Mouse (Mus musculus) forebrain, embryonic 16.5 days (tissue): ENCODE data around the gene Hnrnpul1. TPM values are rescaled to one million over a fixed set of nuclear protein-coding genes. Genes with fewer than 3 reads are reported as not detected.

Source experiments
- ATAC-seq: fragments of 200-750 bp; cut with Nextera tagmentation; 2 replicates; pipeline ENCODE4 v1.8.0; 2017; ENCODE audit warnings: mild to moderate bottlenecking, moderate library complexity
- H3K27ac ChIP-seq: fragments of 300-500 bp; sonication (generic); 2 replicates; pipeline ENCODE4 v1.5.1; 2014; ENCODE audit warnings: low read length, control low read depth
- H3K27me3 ChIP-seq: fragments of 300-500 bp; sonication (generic); replicated peaks from 2 replicates; pipeline ENCODE4 v1.6.1; 2014; ENCODE audit warnings: low read length; ENCODE audit not compliant: control insufficient read depth, insufficient read depth
- H3K36me3 ChIP-seq: fragments of 300-500 bp; sonication (generic); 2 replicates; pipeline ENCODE4 v1.6.1; 2014; ENCODE audit not compliant: control insufficient read depth, insufficient read depth
- H3K4me1 ChIP-seq: fragments of 300-500 bp; sonication (generic); replicated peaks from 2 replicates; pipeline ENCODE4 v1.6.1; 2014; ENCODE audit warnings: low read length; ENCODE audit not compliant: control insufficient read depth, insufficient read depth
- H3K4me2 ChIP-seq: fragments of 300-500 bp; sonication (generic); 2 replicates; pipeline ENCODE4 v1.6.1; 2014; ENCODE audit warnings: mild to moderate bottlenecking, low read length, control low read depth
- H3K4me3 ChIP-seq: fragments of 300-500 bp; sonication (generic); replicated peaks from 2 replicates; pipeline ENCODE4 v1.5.1; 2014; ENCODE audit warnings: mild to moderate bottlenecking, low read length, control low read depth
- H3K9ac ChIP-seq: fragments of 300-500 bp; sonication (generic); replicated peaks from 2 replicates; pipeline ENCODE4 v1.6.1; 2014; ENCODE audit warnings: low read depth, low read length, control low read depth
- H3K9me3 ChIP-seq: fragments of 300-500 bp; sonication (generic); 2 replicates; pipeline ENCODE4 v1.6.1; 2016; ENCODE audit warnings: low read length; ENCODE audit not compliant: control insufficient read depth
- WGBS: fragments of 180-500 bp; shearing (Covaris S2); extraction: QIAGEN DNeasy Blood & Tissue Kit; methylation state at CpG from one replicate; pipeline ENCODE4 v1.1.7; 2014; 5-methylcytosine and 5-hydroxymethylcytosine counted together
- polyA plus RNA-seq: library from polyadenylated mRNA; unstranded; fragments of >200 nt; fragmentation: Nextera tagmentation; extraction: Ambion mirVana; gene quantifications from 2 replicates; pipeline ENCODE4 v1.2.1, GENCODE M21; 2015

The Hnrnpul1 gene
- polyA plus RNA-seq, 1 experiment from 2014 or later, result 44.2 TPM

- no peak overlapping the region for H3K4me3 ChIP-seq
- H3K4me1 ChIP-seq, result peaks cover 19% of the 10 kb centered on the region
- H3K9ac ChIP-seq, result no peak overlapping the region
- 73% methylated on average over 8 of the region's 8 CpGs for WGBS
- H3K36me3 ChIP-seq, result no peaks in the 10 kb centered on the region
- H3K9me3 ChIP-seq, result no peaks in the 10 kb centered on the region
- H3K27me3 ChIP-seq, result no peaks in the 10 kb centered on the region
- no peak for ATAC-seq
- no peak overlapping the region for H3K27ac ChIP-seq
- no peak overlapping the region for H3K4me2 ChIP-seq
Measured at GRCm38 (mm10) chr7:25790615-25791014, 36.1 kb upstream of the Hnrnpul1 start.

- ATAC-seq, result peak; percentile 4; the same call in 1 of the 2 replicates
- 20% methylated on average over 3 of the region's 3 CpGs for WGBS
- Histone ChIP-seq H3K9ac (no peak overlapping the region), H3K27ac (no peak overlapping the region), H3K4me3 (no peak overlapping the region), H3K27me3 (no peaks in the 10 kb centered on the region), H3K36me3 (no peaks in the 10 kb centered on the region), H3K9me3 (no peaks in the 10 kb centered on the region), H3K4me1 (peaks cover 19% of the 10 kb centered on the region), H3K4me2 (peak overlapping the region; percentile 77)
Measured at GRCm38 (mm10) chr7:25789129-25789440, 34.5 kb upstream of the Hnrnpul1 start.

GRCm38 (mm10) chr7:25788220-25789128 is 33.9 kb upstream of the Hnrnpul1 start, which contains the start of gene Axl:
TSS of gene Axl (minus strand) at chr7:25788705.
- H3K36me3 ChIP-seq, result no peaks in the 10 kb centered on the region
- peak within 1 kb of the TSS; percentile 54 for H3K9ac ChIP-seq
- H3K4me2 ChIP-seq, result peak within 1 kb of the TSS; percentile 77
- no peaks in the 10 kb centered on the region for H3K9me3 ChIP-seq
- H3K27me3 ChIP-seq, result no peaks in the 10 kb centered on the region
- ATAC-seq, result peak; percentile 88
- peaks cover 19% of the 10 kb centered on the region for H3K4me1 ChIP-seq
- H3K27ac ChIP-seq, result no peak within 1 kb of the TSS
- H3K4me3 ChIP-seq, result peak within 1 kb of the TSS; percentile 45
- WGBS, result 0% methylated on average over 24 of the region's 30 CpGs

GRCm38 (mm10) chr7:25787456-25788219 is 33.1 kb upstream of the Hnrnpul1 start:
- WGBS, result 20% methylated on average over 9 of the region's 9 CpGs
- H3K36me3 ChIP-seq, result no peaks in the 10 kb centered on the region
- H3K4me2 ChIP-seq, result peak overlapping the region; percentile 77
- H3K27ac ChIP-seq, result no peak overlapping the region
- H3K9ac ChIP-seq, result peak overlapping the region; percentile 54; the same call in 1 of the 2 replicates
- peaks cover 19% of the 10 kb centered on the region for H3K4me1 ChIP-seq
- H3K4me3 ChIP-seq, result peak overlapping the region; percentile 45
- no peaks in the 10 kb centered on the region for H3K27me3 ChIP-seq
- H3K9me3 ChIP-seq, result no peaks in the 10 kb centered on the region
- ATAC-seq, result peak; percentile 32

- ATAC-seq, result no peak
- WGBS, result 79% methylated on average over 4 of the region's 4 CpGs
- Histone ChIP-seq H3K4me2 (no peak overlapping the region), H3K9me3 (no peaks in the 10 kb centered on the region), H3K4me3 (no peak overlapping the region), H3K4me1 (peaks cover 23% of the 10 kb centered on the region), H3K9ac (no peak overlapping the region), H3K27me3 (no peaks in the 10 kb centered on the region), H3K36me3 (no peaks in the 10 kb centered on the region), H3K27ac (no peak overlapping the region)
Measured at GRCm38 (mm10) chr7:25786974-25787373, 32.4 kb upstream of the Hnrnpul1 start.

GRCm38 (mm10) chr7:25785752-25786151 is 31.2 kb upstream of the Hnrnpul1 start:
- no peaks in the 10 kb centered on the region for H3K36me3 ChIP-seq
- ATAC-seq, result no peak
- no peak overlapping the region for H3K4me2 ChIP-seq
- H3K9me3 ChIP-seq, result no peaks in the 10 kb centered on the region
- whole genome bisulfite sequencing, result 76% methylated on average over 4 of the region's 4 CpGs
- H3K4me3 ChIP-seq, result no peak overlapping the region
- H3K27me3 ChIP-seq, result no peaks in the 10 kb centered on the region
- H3K9ac ChIP-seq, result no peak overlapping the region
- H3K27ac ChIP-seq, result no peak overlapping the region
- peaks cover 33% of the 10 kb centered on the region for H3K4me1 ChIP-seq

GRCm38 (mm10) chr7:25784808-25785207 is 30.3 kb upstream of the Hnrnpul1 start:
- no peak overlapping the region for H3K27ac ChIP-seq
- H3K9me3 ChIP-seq, result no peaks in the 10 kb centered on the region
- H3K9ac ChIP-seq, result no peak overlapping the region
- peaks cover 33% of the 10 kb centered on the region for H3K4me1 ChIP-seq
- 43% methylated on average over 1 of the region's 1 CpGs for WGBS
- H3K36me3 ChIP-seq, result no peaks in the 10 kb centered on the region
- ATAC-seq, result no peak
- no peaks in the 10 kb centered on the region for H3K27me3 ChIP-seq
- no peak overlapping the region for H3K4me3 ChIP-seq
- H3K4me2 ChIP-seq, result no peak overlapping the region

- Histone ChIP-seq H3K4me3 (no peak overlapping the region), H3K36me3 (no peaks in the 10 kb centered on the region), H3K4me2 (no peak overlapping the region), H3K27ac (no peak overlapping the region), H3K27me3 (no peaks in the 10 kb centered on the region), H3K4me1 (peaks cover 29% of the 10 kb centered on the region), H3K9ac (no peak overlapping the region), H3K9me3 (no peaks in the 10 kb centered on the region)
- WGBS, result 75% methylated on average over 8 of the region's 8 CpGs
- no peak for ATAC-seq
Measured at GRCm38 (mm10) chr7:25783746-25784145, 29.2 kb upstream of the Hnrnpul1 start.

- ATAC-seq, result no peak
- WGBS, result 71% methylated on average over 6 of the region's 6 CpGs
- no peaks in the 10 kb centered on the region for H3K36me3 ChIP-seq
Measured at GRCm38 (mm10) chr7:25782744-25783143, 28.2 kb upstream of the Hnrnpul1 start.

More at GRCm38 (mm10) chr7:25782744-25783143, 28.2 kb upstream of the Hnrnpul1 start:
- no peak overlapping the region for H3K4me2 ChIP-seq
- no peaks in the 10 kb centered on the region for H3K9me3 ChIP-seq
- H3K27ac ChIP-seq, result no peak overlapping the region
- H3K9ac ChIP-seq, result no peak overlapping the region
- no peak overlapping the region for H3K4me3 ChIP-seq
- H3K4me1 ChIP-seq, result peaks cover 19% of the 10 kb centered on the region
- no peaks in the 10 kb centered on the region for H3K27me3 ChIP-seq
